Mouse (Mus musculus) limb, embryonic 15.5 days (tissue): ENCODE results near the gene Pde4dip. TPM values are rescaled to one million over a fixed set of nuclear protein-coding genes. Genes with fewer than 3 reads are reported as not detected.

ENCODE experiments used
- ATAC-seq: fragments of 200-750 bp; cut with Nextera tagmentation; 2 replicates; pipeline ENCODE4 v1.8.0; 2017; ENCODE audit warnings: low read depth, moderate TSS enrichment; ENCODE audit not compliant: insufficient number of reproducible peaks, low FRiP score, low TSS enrichment
- H3K27ac ChIP-seq: fragments of 300-500 bp; sonication (generic); 2 replicates; pipeline ENCODE4 v1.5.1; 2015; ENCODE audit warnings: moderate library complexity, mild to moderate bottlenecking, inconsistent platforms
- H3K27me3 ChIP-seq: fragments of 300-500 bp; sonication (generic); 2 replicates; pipeline ENCODE4 v1.6.1; 2015; ENCODE audit warnings: inconsistent platforms
- H3K36me3 ChIP-seq: fragments of 300-500 bp; sonication (generic); 2 replicates; pipeline ENCODE4 v1.6.1; 2015; ENCODE audit warnings: inconsistent platforms
- H3K4me1 ChIP-seq: fragments of 300-500 bp; sonication (generic); 2 replicates; pipeline ENCODE4 v1.6.1; 2015; ENCODE audit warnings: inconsistent platforms
- H3K4me2 ChIP-seq: fragments of 300-500 bp; sonication (generic); 2 replicates; pipeline ENCODE4 v1.6.1; 2015; ENCODE audit warnings: mild to moderate bottlenecking, inconsistent platforms
- H3K4me3 ChIP-seq: fragments of 300-500 bp; sonication (generic); 2 replicates; pipeline ENCODE4 v1.5.1; 2015; ENCODE audit warnings: mild to moderate bottlenecking, inconsistent platforms
- H3K9ac ChIP-seq: fragments of 300-500 bp; sonication (generic); 2 replicates; pipeline ENCODE4 v1.6.1; 2015; ENCODE audit warnings: inconsistent platforms
- H3K9me3 ChIP-seq: fragments of 300-500 bp; sonication (generic); 2 replicates; pipeline ENCODE4 v1.6.1; 2016; ENCODE audit warnings: inconsistent platforms
- WGBS: fragments of 180-500 bp; shearing (Covaris S2); methylation state at CpG from one replicate; pipeline ENCODE4 v1.1.7; 2015; 5-methylcytosine and 5-hydroxymethylcytosine counted together
- polyA plus RNA-seq: library from polyadenylated mRNA; unstranded; fragments of >200 nt; fragmentation: Nextera tagmentation; extraction: Ambion mirVana; gene quantifications from 2 replicates; pipeline ENCODE4 v1.2.1, GENCODE M21; 2015

Gene Pde4dip
- polyA plus RNA-seq, 1 experiment from 2014 or later = 33.6 TPM

DNA sequence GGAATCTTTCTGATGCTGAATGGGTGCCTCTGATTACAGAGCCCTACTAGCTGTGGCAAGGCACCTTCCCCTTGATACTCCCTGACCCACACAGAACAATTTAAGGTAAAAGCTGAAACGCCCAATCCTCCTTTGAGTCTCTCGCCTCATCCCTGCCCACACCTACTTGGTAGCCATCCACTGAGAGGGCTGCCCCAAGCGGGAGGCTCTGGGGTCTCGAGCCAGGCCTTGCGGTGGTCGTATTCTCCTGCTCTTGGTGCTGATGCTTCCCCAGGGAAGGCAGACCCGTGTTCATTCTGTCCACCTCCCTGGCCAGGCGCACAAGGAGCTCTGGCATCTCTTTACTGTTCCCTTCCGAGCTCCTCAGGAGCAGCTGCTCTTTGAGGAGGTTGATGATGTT is 169.4 kb downstream of the Pde4dip start:
- H3K9me3 ChIP-seq = no peaks in the 10 kb centered on the region
- no peaks in the 10 kb centered on the region for H3K36me3 ChIP-seq
- H3K4me1 ChIP-seq = no peaks in the 10 kb centered on the region
- no peaks in the 10 kb centered on the region for H3K27me3 ChIP-seq
- H3K4me2 ChIP-seq = no peak overlapping the region
- no peak overlapping the region for H3K27ac ChIP-seq
- H3K4me3 ChIP-seq = no peak overlapping the region
- 82% methylated on average over 9 of the region's 9 CpGs for WGBS
- no peak overlapping the region for H3K9ac ChIP-seq
- ATAC-seq = no peak

DNA sequence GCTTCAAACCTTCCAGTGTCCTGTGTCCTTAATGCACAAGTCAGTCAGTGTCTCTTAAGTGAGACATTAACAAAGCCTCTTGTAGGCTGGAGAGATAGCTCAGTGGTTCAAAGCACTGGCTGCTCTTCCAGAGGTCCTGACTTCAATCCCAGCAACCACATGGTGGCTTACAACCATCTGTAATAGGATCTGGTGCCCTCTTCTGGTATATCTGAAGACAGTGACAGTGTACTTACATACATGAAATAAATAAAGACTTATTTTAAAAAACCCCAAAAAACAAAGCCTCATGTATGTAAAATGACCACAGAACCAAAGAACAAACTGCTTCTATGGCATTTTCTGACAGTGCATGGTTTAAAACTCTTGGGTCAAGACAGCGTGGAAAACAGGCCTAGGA is 172.6 kb downstream of the Pde4dip start:
- Histone ChIP-seq H3K9me3 (no peaks in the 10 kb centered on the region), H3K36me3 (no peaks in the 10 kb centered on the region), H3K9ac (no peak overlapping the region), H3K4me1 (no peaks in the 10 kb centered on the region), H3K4me2 (no peak overlapping the region), H3K27me3 (no peaks in the 10 kb centered on the region), H3K27ac (no peak overlapping the region), H3K4me3 (no peak overlapping the region)
- ATAC-seq = no peak
- WGBS = 85% methylated on average over 1 of the region's 1 CpGs

GRCm38 (mm10) chr3:97710881-97711280 is 177.6 kb downstream of the Pde4dip start:
- ATAC-seq = no peak
- 60% methylated on average over 5 of the region's 5 CpGs for WGBS

GRCm38 (mm10) chr3:97710134-97710533 is 178.4 kb downstream of the Pde4dip start:
- Histone ChIP-seq H3K9ac (no peak overlapping the region), H3K27ac (no peak overlapping the region), H3K27me3 (no peaks in the 10 kb centered on the region), H3K4me3 (no peak overlapping the region), H3K9me3 (no peaks in the 10 kb centered on the region), H3K36me3 (no peaks in the 10 kb centered on the region), H3K4me1 (no peaks in the 10 kb centered on the region), H3K4me2 (no peak overlapping the region)
- ATAC-seq = no peak
- WGBS = 87% methylated on average over 11 of the region's 11 CpGs

More at GRCm38 (mm10) chr3:97710881-97711280, 177.6 kb downstream of the Pde4dip start:
- Histone ChIP-seq H3K36me3 (no peaks in the 10 kb centered on the region), H3K4me3 (no peak overlapping the region), H3K4me2 (no peak overlapping the region), H3K9me3 (no peaks in the 10 kb centered on the region), H3K9ac (no peak overlapping the region), H3K27me3 (no peaks in the 10 kb centered on the region), H3K4me1 (no peaks in the 10 kb centered on the region), H3K27ac (no peak overlapping the region)

DNA sequence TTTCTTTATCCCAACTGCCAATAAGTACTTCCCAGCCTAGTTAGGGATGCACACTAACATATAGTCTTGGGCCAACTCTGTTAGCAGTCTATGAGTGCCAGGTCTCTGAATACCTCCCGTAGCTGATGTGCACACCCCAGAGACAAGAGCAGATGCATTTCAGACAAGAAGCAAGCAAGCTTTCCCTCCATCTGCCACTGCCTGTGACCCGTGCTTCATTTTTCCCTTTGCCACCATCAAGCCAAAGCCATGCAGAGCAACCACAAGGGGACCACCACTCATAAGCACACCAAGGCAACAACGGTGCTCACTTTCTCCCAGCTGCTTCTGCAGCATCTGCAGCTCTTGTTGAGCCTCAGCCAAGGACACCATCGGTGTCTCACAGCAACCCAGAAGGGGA is 181.9 kb downstream of the Pde4dip start:
- 85% methylated on average over 4 of the region's 4 CpGs for WGBS
- Histone ChIP-seq H3K27ac (no peak overlapping the region), H3K4me3 (no peak overlapping the region), H3K4me1 (no peaks in the 10 kb centered on the region), H3K27me3 (no peaks in the 10 kb centered on the region), H3K36me3 (peaks cover 4% of the 10 kb centered on the region; the same call in 1 of the 2 replicates), H3K9ac (no peak overlapping the region), H3K9me3 (no peaks in the 10 kb centered on the region), H3K4me2 (no peak overlapping the region)
- ATAC-seq = no peak

GRCm38 (mm10) chr3:97705508-97705907 is 183.0 kb downstream of the Pde4dip start:
- H3K36me3 ChIP-seq = peaks cover 4% of the 10 kb centered on the region; the same call in 1 of the 2 replicates
- H3K4me3 ChIP-seq = no peak overlapping the region
- H3K9ac ChIP-seq = no peak overlapping the region
- no peaks in the 10 kb centered on the region for H3K4me1 ChIP-seq
- WGBS = 88% methylated on average over 3 of the region's 3 CpGs
- no peak overlapping the region for H3K27ac ChIP-seq
- no peaks in the 10 kb centered on the region for H3K9me3 ChIP-seq
- ATAC-seq = no peak
- H3K27me3 ChIP-seq = no peaks in the 10 kb centered on the region
- H3K4me2 ChIP-seq = no peak overlapping the region

GRCm38 (mm10) chr3:97702448-97703080 is 185.9 kb downstream of the Pde4dip start:
- ATAC-seq = no peak
- no peaks in the 10 kb centered on the region for H3K4me1 ChIP-seq
- H3K4me3 ChIP-seq = no peak overlapping the region
- peaks cover 4% of the 10 kb centered on the region; the same call in 1 of the 2 replicates for H3K36me3 ChIP-seq
- H3K9ac ChIP-seq = no peak overlapping the region
- WGBS = 88% methylated on average over 11 of the region's 11 CpGs
- H3K9me3 ChIP-seq = no peaks in the 10 kb centered on the region
- H3K27ac ChIP-seq = no peak overlapping the region
- no peak overlapping the region for H3K4me2 ChIP-seq
- no peaks in the 10 kb centered on the region for H3K27me3 ChIP-seq

GRCm38 (mm10) chr3:97701198-97701597 is 187.3 kb downstream of the Pde4dip start:
- Histone ChIP-seq H3K9ac (no peak overlapping the region), H3K9me3 (no peaks in the 10 kb centered on the region), H3K4me3 (no peak overlapping the region), H3K4me1 (no peaks in the 10 kb centered on the region), H3K4me2 (no peak overlapping the region), H3K27ac (no peak overlapping the region), H3K36me3 (peaks cover 4% of the 10 kb centered on the region; the same call in 1 of the 2 replicates), H3K27me3 (no peaks in the 10 kb centered on the region)
- 56% methylated on average over 3 of the region's 3 CpGs for WGBS
- ATAC-seq = no peak

DNA sequence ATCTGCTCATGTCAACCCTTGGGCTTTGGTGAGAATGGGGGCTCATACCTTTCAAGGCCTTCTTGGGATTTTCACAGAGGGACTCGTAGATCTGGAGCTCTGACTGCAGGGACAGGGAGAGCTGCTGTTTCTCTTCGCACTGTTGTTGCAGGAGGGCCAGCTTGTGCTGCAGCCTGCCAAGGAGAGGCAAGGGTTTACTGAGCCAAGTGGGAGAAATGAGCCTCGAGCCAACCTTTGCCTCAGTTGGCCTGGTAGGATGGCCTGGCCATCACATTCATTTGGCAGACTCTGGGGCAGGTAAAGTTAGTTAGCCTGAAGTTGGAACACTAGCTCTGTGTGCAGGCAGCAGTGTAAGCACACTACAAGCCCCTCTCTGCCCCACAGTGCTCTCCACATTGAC is 189.4 kb downstream of the Pde4dip start:
- Histone ChIP-seq H3K4me3 (no peak overlapping the region), H3K9ac (no peak overlapping the region), H3K4me1 (no peaks in the 10 kb centered on the region), H3K27me3 (no peaks in the 10 kb centered on the region), H3K4me2 (no peak overlapping the region), H3K9me3 (no peaks in the 10 kb centered on the region), H3K36me3 (peaks cover 4% of the 10 kb centered on the region; the same call in 1 of the 2 replicates), H3K27ac (no peak overlapping the region)
- WGBS = 68% methylated on average over 3 of the region's 3 CpGs
- ATAC-seq = no peak

DNA sequence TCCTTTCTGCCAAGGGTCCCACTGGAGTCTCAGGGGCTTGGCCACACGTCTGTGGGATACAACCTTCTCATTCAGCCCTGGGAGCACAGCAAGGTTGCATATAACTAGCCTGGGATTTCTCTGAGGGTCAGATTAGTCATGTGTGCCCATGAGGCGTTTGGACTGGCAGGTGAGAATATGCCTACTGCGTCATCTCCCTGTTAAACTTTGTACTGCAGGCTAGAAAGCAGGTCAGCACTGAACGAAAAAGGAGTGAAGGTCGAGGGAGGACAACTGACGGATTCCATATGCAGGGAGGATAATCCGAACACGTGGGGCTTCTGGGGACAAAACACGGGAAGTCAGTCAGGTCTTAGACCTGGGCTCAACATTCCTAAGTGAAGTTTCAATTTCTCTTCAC is 191.2 kb downstream of the Pde4dip start:
- H3K4me3 ChIP-seq = no peak overlapping the region
- H3K4me2 ChIP-seq = no peak overlapping the region
- H3K4me1 ChIP-seq = no peaks in the 10 kb centered on the region
- 70% methylated on average over 9 of the region's 9 CpGs for WGBS
- no peaks in the 10 kb centered on the region for H3K27me3 ChIP-seq
- no peak overlapping the region for H3K27ac ChIP-seq
- no peaks in the 10 kb centered on the region for H3K9me3 ChIP-seq
- ATAC-seq = no peak
- H3K9ac ChIP-seq = no peak overlapping the region
- H3K36me3 ChIP-seq = peaks cover 3% of the 10 kb centered on the region; the same call in 1 of the 2 replicates

DNA sequence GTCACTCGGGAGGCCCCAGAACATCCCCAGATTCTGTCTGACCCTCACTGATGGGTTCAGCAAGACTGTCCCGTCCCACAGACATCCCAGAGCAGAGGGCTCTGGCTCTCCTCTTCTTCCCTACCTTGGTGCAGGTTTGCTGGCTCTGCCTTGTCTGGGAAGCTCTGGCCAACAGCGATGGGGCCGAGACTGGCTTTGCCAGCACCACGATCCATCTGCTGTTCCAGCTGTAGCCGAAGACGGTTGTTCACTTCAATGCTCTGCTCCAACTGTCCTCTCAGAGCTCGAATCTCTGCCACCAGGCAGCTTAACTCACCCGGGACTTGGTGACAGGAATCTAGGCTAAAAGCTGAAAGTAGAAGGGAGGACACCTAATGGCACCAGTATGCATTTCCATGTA is 191.6 kb downstream of the Pde4dip start:
- no peaks in the 10 kb centered on the region for H3K4me1 ChIP-seq
- no peak overlapping the region for H3K4me3 ChIP-seq
- 81% methylated on average over 9 of the region's 9 CpGs for WGBS
- H3K4me2 ChIP-seq = no peak overlapping the region
- H3K9ac ChIP-seq = no peak overlapping the region
- no peak overlapping the region for H3K27ac ChIP-seq
- H3K27me3 ChIP-seq = no peaks in the 10 kb centered on the region
- H3K9me3 ChIP-seq = no peaks in the 10 kb centered on the region
- H3K36me3 ChIP-seq = no peaks in the 10 kb centered on the region
- ATAC-seq = no peak

GRCm38 (mm10) chr3:97693806-97694205 is 194.7 kb downstream of the Pde4dip start:
- H3K27me3 ChIP-seq = no peaks in the 10 kb centered on the region
- H3K4me1 ChIP-seq = no peaks in the 10 kb centered on the region
- no peak for ATAC-seq
- no peak overlapping the region for H3K27ac ChIP-seq
- H3K9ac ChIP-seq = no peak overlapping the region
- no peak overlapping the region for H3K4me2 ChIP-seq
- H3K4me3 ChIP-seq = no peak overlapping the region
- WGBS = 85% methylated on average over 6 of the region's 6 CpGs
- H3K36me3 ChIP-seq = no peaks in the 10 kb centered on the region
- H3K9me3 ChIP-seq = no peaks in the 10 kb centered on the region
